Mouse (Mus musculus) liver, embryonic 14.5 days (tissue): ENCODE results near the gene Cobll1.

Experiments
- CTCF ChIP-seq: IDR thresholded peaks from 2 replicates; pipeline ENCODE4 v1.5.1; 2016; ENCODE audit warnings: antibody characterized with exemption, low read depth, control low read depth
- EP300 ChIP-seq: IDR thresholded peaks from 2 replicates; pipeline ENCODE4 v1.6.1; 2016; ENCODE audit warnings: antibody characterized with exemption, low read depth

DNA sequence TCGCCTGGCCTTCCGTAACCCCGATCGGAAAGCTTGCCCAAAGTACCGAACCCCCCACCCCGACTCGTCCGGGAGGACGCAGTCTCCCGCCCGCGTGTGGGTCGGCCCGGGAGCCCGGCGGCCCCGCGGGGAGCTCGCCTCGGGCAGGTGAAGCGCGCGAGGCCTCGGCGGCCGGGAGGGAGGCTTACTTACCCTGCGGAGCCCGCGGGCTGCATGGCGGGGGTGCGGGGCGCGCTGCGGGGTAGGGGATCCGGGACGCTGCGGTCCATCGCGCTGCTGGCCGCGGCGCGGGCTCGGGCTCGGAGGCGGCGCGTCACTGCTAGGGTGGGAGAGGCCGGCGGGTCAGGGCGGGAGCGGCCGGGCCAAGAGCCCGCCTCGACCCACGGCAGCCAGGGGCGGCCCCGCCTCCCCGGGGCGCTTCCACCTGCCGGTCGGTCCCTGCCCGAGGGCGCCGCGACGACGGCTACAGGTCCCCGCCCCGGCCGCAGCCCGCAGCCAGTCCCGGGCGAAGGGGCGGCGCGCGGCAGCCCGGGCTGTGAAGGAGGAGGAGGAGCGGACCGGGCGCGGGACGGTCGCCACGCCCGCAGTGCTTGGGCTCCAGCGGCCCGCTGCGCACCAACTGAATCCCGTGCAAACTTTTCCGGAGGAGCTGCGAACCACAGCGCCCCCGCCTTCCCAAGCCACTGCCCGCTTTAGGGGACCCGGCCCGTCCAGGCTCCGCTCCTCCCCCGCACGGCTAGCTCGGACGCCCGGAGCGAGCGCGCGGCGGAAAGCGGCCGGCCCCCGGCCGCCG is 836 bp downstream of the Cobll1 start:
- TF ChIP-seq CTCF, result no peak
- TF ChIP-seq EP300, result no peak
